Mouse (Mus musculus): ENCODE results near the gene Ak9.

DNA sequence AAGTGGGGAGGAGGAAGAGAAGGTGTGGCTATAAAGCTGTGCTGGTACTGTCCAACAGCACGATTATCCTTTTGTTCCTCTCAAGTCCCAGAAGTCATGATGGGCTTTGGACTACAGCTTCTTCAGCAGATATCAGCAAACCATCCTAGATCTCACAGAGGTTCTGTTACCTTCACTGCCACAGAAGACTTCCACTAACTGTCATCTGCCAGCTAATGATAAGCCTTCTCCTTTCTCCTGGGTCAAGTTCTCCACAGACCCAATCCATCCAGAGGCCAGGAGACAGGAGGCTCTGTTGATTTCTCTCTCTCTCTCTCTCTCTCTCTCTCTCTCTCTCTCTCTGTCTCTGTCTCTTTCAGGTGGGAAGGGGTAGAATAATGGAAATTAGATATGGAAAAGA, 144.4 kb downstream of the Ak9 start:
- no peak for TF ChIP-seq POLR2A (IDR thresholded peaks at IDR 0.05; ENCODE audit: borderline replicate concordance, control insufficient read depth, low read depth, low read length)
- no peak for TF ChIP-seq CTCF (IDR thresholded peaks at IDR 0.05; ENCODE audit: control insufficient read depth, insufficient read depth, low read length)

All from bone marrow, adult 2 months (tissue).